Mouse (Mus musculus): ENCODE measurements around the gene Map2k5.

Map2k5 gene

GRCm38 (mm10) chr9:63250841-63251626, 126.7 kb downstream of the Map2k5 start:
- peak; percentile 33 to 40 for DNase-seq

- DNase-seq: no peak
These were observed 129.5 kb downstream of the Map2k5 start for GRCm38 (mm10) chr9:63248095-63248787.

- DNase-seq: no peak
These were observed 131.0 kb downstream of the Map2k5 start for GRCm38 (mm10) chr9:63246568-63247169.

- no peak for DNase-seq
These were observed 135.7 kb downstream of the Map2k5 start for GRCm38 (mm10) chr9:63241961-63242360.

GRCm38 (mm10) chr9:63241241-63241640, 136.5 kb downstream of the Map2k5 start:
- DNase-seq: peak; percentile 18 to 19

GRCm38 (mm10) chr9:63234356-63234755, 143.3 kb downstream of the Map2k5 start:
- DNase-seq: no peak

GRCm38 (mm10) chr9:63230289-63230688, 147.4 kb downstream of the Map2k5 start:
- peak; percentile 19 to 22 for DNase-seq

- DNase-seq: no peak
These were observed 148.6 kb downstream of the Map2k5 start for GRCm38 (mm10) chr9:63229124-63229523.

GRCm38 (mm10) chr9:63222161-63222560, 155.5 kb downstream of the Map2k5 start:
- no peak for DNase-seq

- DNase-seq: no peak
These were observed 157.9 kb downstream of the Map2k5 start for GRCm38 (mm10) chr9:63219851-63220250.

GRCm38 (mm10) chr9:63215031-63215430, 162.7 kb downstream of the Map2k5 start:
- no peak for DNase-seq

- no peak for DNase-seq
These were observed 170.9 kb downstream of the Map2k5 start for GRCm38 (mm10) chr9:63206769-63207276.

- no peak for DNase-seq
These were observed 174.2 kb downstream of the Map2k5 start for GRCm38 (mm10) chr9:63203461-63203860.

GRCm38 (mm10) chr9:63201376-63202323, 176.1 kb downstream of the Map2k5 start:
- DNase-seq: peak; percentile 39 to 63

GRCm38 (mm10) chr9:63197252-63197651, 180.4 kb downstream of the Map2k5 start:
- peak; percentile 29 to 49 for DNase-seq

- DNase-seq: peak; percentile 35 to 38
These were observed 181.5 kb downstream of the Map2k5 start for GRCm38 (mm10) chr9:63196114-63196682.

GRCm38 (mm10) chr9:63195523-63195922, 182.2 kb downstream of the Map2k5 start:
- DNase-seq: no peak

- DNase-seq: no peak
These were observed 182.9 kb downstream of the Map2k5 start for GRCm38 (mm10) chr9:63194791-63195190.

GRCm38 (mm10) chr9:63192809-63193208, 184.9 kb downstream of the Map2k5 start:
- no peak for DNase-seq

GRCm38 (mm10) chr9:63187310-63187709, 190.4 kb downstream of the Map2k5 start:
- DNase-seq: peak; percentile 63 to 69

- no peak for DNase-seq
These were observed 192.5 kb downstream of the Map2k5 start for GRCm38 (mm10) chr9:63185249-63185648.

GRCm38 (mm10) chr9:63183864-63184263, 193.8 kb downstream of the Map2k5 start:
- DNase-seq: no peak
